Mouse (Mus musculus): Measurements from ENCODE around the gene Dennd2c. TPM values are rescaled to one million over a fixed set of nuclear protein-coding genes. Genes with fewer than 3 reads are reported as not detected.
A peak's percentile ranks its signal among the peaks of the same experiment; 100 is the strongest.
"Not testable (repeated sequence)": the region's sequence is repeated elsewhere in the genome, so short reads cannot be mapped to it uniquely, and the experiment has no call there.

Gene Dennd2c
- total and polyA plus RNA-seq, 2 experiments: 0.09 to 0.55 TPM

DNA sequence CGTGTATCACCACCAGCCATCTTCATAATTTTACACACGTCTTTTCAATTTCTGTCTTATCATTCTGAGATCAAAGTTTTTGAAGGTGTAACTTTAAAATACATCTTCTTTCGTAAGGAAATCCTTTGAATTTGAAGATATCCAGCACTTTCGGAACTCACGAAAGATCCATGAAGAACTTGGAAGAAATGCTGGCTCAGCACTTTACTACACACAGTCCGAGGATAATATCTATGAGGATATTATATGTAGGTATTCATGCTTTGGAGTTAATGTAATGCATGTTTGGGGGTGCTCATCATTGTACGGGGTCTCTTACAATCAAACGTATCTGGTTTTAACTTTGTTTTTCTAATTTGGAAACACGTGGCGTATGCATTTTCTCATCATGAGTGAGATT is 30.7 kb downstream of the Dennd2c start:
- no peak for TF ChIP-seq POLR2A (IDR thresholded peaks at IDR 0.05; ENCODE audit: extremely low read depth, insufficient read depth, low read length)
- no peak for TF ChIP-seq CTCF (IDR thresholded peaks at IDR 0.05; ENCODE audit: low read depth, low read length)
- Histone ChIP-seq H3K4me3 (ENCODE audit: insufficient read depth, low read depth, low read length) (no peak overlapping the region), H3K27me3 (ENCODE audit: control insufficient read depth, insufficient read depth, low read length) (no peaks in the 10 kb centered on the region), H3K4me1 (ENCODE audit: control insufficient read depth, insufficient read depth, low read length) (no peaks in the 10 kb centered on the region; the same call in 1 of the 2 replicates), H3K36me3 (ENCODE audit: control insufficient read depth, insufficient read depth, low read length) (no peaks in the 10 kb centered on the region), H3K27ac (replicated peaks; ENCODE audit: insufficient read depth, low read depth, low read length) (no peak overlapping the region), H3K9ac (ENCODE audit: low read depth, low read length) (no peak overlapping the region), H3K79me2 (ENCODE audit: control insufficient read depth, insufficient read depth, low read length) (no peaks in the 10 kb centered on the region)
- whole genome bisulfite sequencing: 95% methylated on average over 10 of the region's 10 CpGs
- DNase-seq (ENCODE audit: extremely low read depth, low read depth, low spot score): no peak

DNA sequence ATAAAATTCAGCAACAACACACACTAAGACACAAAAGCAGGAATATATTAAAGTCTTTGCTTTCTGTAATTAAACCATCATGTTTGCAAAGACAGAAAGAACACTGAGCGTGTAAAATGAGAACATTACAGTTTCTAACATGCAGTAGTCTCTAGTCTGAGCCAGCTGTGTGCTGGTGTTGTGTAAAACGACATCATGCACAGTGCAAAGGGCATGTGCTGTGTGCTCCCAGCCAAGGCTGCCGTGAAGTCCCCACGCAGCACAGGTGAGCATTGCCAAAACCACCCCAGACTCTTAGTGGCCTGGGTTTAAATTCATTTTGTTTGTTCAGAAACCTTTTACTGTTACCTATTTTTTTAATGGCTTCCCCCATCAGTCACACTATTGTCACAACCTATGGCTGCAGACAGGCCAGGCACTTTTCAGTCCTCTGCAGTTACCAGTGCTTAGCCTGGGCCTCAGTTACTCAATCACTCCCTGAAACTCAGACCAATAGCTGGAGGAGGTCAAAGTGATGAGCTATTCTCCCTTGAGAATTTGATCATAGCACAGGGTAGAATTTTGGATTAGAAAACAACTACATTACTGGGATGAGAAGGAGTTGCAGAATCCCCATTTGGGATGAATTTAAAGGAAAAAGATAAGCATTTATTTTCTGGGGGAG is 34.1 kb downstream of the Dennd2c start:
- H3K27ac ChIP-seq (replicated peaks; ENCODE audit: insufficient read depth, low read depth, low read length): no peak overlapping the region
- no peak overlapping the region for H3K9ac ChIP-seq (ENCODE audit: low read depth, low read length)
- 18% methylated on average over 4 of the region's 4 CpGs for WGBS
- no peaks in the 10 kb centered on the region for H3K27me3 ChIP-seq (ENCODE audit: control insufficient read depth, insufficient read depth, low read length)
- H3K4me3 ChIP-seq (ENCODE audit: insufficient read depth, low read depth, low read length): no peak overlapping the region
- DNase-seq (ENCODE audit: extremely low read depth, low read depth, low spot score): peak; percentile 75
- no peaks in the 10 kb centered on the region for H3K79me2 ChIP-seq (ENCODE audit: control insufficient read depth, insufficient read depth, low read length)
- H3K4me1 ChIP-seq (ENCODE audit: control insufficient read depth, insufficient read depth, low read length): no peaks in the 10 kb centered on the region
- TF ChIP-seq CTCF (IDR thresholded peaks at IDR 0.05; ENCODE audit: low read depth, low read length): no peak
- no peak for TF ChIP-seq POLR2A (IDR thresholded peaks at IDR 0.05; ENCODE audit: extremely low read depth, insufficient read depth, low read length)
- H3K36me3 ChIP-seq (ENCODE audit: control insufficient read depth, insufficient read depth, low read length): no peaks in the 10 kb centered on the region

DNA sequence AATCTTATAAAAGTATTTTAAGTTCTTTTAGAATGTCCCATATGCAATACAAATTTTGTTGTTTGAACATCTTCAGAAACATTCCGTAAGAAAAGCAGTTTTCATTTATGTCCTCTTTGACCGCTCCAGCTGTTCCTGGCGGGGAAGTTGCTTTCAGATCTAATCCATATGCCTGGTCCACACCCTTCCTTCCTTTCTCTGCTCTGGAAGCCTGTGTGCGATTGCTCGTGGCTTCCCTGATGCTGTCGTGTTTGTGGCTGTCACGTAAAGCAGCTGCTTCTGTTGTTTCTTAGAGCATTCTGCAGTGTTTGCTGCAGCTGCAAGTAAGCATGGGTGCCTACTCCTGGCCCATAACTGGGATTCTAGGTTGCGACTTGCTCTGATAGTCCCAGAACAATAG is 36.6 kb downstream of the Dennd2c start:
- DNase-seq (ENCODE audit: extremely low read depth, low read depth, low spot score): no peak
- H3K36me3 ChIP-seq (ENCODE audit: control insufficient read depth, insufficient read depth, low read length): no peaks in the 10 kb centered on the region
- H3K27me3 ChIP-seq (ENCODE audit: control insufficient read depth, insufficient read depth, low read length): no peaks in the 10 kb centered on the region
- no peaks in the 10 kb centered on the region for H3K79me2 ChIP-seq (ENCODE audit: control insufficient read depth, insufficient read depth, low read length)
- WGBS: 80% methylated on average over 8 of the region's 8 CpGs
- H3K4me3 ChIP-seq (ENCODE audit: insufficient read depth, low read depth, low read length): no peak overlapping the region
- H3K9ac ChIP-seq (ENCODE audit: low read depth, low read length): no peak overlapping the region
- no peaks in the 10 kb centered on the region for H3K4me1 ChIP-seq (ENCODE audit: control insufficient read depth, insufficient read depth, low read length)
- TF ChIP-seq CTCF (IDR thresholded peaks at IDR 0.05; ENCODE audit: low read depth, low read length): no peak
- TF ChIP-seq POLR2A (IDR thresholded peaks at IDR 0.05; ENCODE audit: extremely low read depth, insufficient read depth, low read length): no peak
- peak overlapping the region; percentile 38 for H3K27ac ChIP-seq (replicated peaks; ENCODE audit: insufficient read depth, low read depth, low read length)

DNA sequence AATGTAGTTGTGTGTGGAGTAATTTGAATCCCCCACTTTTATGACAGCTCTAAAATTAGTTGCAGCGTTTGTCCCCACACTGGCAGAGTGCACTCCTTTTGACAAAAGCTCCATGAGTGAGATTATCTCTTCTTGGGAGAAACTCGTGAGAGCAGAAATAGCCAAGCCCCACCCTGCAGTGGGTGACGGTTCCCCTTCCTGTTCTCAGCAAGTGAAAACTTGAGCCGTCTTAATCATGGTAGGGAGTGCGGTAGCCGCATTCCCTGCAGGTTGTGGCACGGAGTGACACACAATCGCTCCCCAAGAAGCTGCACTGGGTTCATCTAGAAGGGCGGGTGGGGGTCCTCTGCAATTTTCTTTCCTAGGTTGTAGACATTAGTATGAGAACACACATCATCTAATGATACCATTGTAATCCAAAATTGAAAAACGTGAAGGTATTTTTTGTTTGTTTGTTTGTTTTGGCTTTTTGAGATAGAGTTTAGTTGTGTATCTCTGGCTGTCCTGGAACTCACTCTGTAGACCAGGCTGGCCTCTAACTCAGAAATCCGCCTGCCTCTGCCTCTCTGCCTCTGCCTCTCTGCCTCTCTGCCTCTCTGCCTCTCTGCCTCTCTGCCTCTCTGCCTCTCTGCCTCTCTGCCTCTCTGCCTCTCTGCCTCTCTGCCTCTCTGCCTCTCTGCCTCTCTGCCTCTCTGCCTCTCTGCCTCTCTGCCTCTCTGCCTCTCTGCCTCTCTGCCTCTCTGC is 37.9 kb downstream of the Dennd2c start:
- H3K4me3 ChIP-seq (ENCODE audit: insufficient read depth, low read depth, low read length); H3K9ac ChIP-seq (ENCODE audit: low read depth, low read length): not testable (repeated sequence)
- WGBS: 70% methylated on average over 11 of the region's 11 CpGs

DNA sequence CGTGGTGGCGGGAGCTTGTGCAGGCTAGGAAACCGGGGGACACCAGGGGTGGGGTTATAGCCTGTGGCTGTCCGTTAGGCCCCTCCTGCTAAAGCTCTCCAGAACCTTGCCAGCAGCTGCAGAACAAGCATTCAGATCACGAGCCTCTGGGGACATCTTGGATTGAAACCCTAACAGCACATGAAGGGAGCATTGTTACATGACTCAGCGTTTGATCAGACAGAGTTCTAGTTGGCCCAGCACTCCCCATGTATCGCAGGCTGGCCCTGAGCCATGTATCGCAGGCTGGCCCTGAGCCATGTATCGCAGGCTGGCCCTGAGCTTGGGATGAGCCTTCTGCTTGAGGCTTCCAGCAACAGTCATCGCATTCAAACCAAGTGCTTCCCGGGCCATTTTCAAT is 38.9 kb downstream of the Dennd2c start:
- H3K36me3 ChIP-seq (ENCODE audit: control insufficient read depth, insufficient read depth, low read length): no peaks in the 10 kb centered on the region
- no peaks in the 10 kb centered on the region for H3K79me2 ChIP-seq (ENCODE audit: control insufficient read depth, insufficient read depth, low read length)
- peak; percentile 21 for DNase-seq (ENCODE audit: extremely low read depth, low read depth, low spot score)
- WGBS: 74% methylated on average over 11 of the region's 11 CpGs
- H3K9ac ChIP-seq (ENCODE audit: low read depth, low read length): no peak overlapping the region
- H3K27ac ChIP-seq (replicated peaks; ENCODE audit: insufficient read depth, low read depth, low read length): no peak overlapping the region
- no peaks in the 10 kb centered on the region for H3K4me1 ChIP-seq (ENCODE audit: control insufficient read depth, insufficient read depth, low read length)
- H3K27me3 ChIP-seq (ENCODE audit: control insufficient read depth, insufficient read depth, low read length): no peaks in the 10 kb centered on the region
- TF ChIP-seq CTCF (IDR thresholded peaks at IDR 0.05; ENCODE audit: low read depth, low read length) (no peak), POLR2A (IDR thresholded peaks at IDR 0.05; ENCODE audit: extremely low read depth, insufficient read depth, low read length) (no peak)
- no peak overlapping the region for H3K4me3 ChIP-seq (ENCODE audit: insufficient read depth, low read depth, low read length)

More for the DNA sequence above, 37.9 kb downstream of the Dennd2c start:
- H3K79me2 ChIP-seq (ENCODE audit: control insufficient read depth, insufficient read depth, low read length); H3K27me3 ChIP-seq (ENCODE audit: control insufficient read depth, insufficient read depth, low read length); DNase-seq (ENCODE audit: extremely low read depth, low read depth, low spot score); H3K36me3 ChIP-seq (ENCODE audit: control insufficient read depth, insufficient read depth, low read length); H3K4me1 ChIP-seq (ENCODE audit: control insufficient read depth, insufficient read depth, low read length): not testable (repeated sequence)
- H3K27ac ChIP-seq (replicated peaks; ENCODE audit: insufficient read depth, low read depth, low read length): peak overlapping the region; percentile 37; the same call in 1 of the 2 replicates

DNA sequence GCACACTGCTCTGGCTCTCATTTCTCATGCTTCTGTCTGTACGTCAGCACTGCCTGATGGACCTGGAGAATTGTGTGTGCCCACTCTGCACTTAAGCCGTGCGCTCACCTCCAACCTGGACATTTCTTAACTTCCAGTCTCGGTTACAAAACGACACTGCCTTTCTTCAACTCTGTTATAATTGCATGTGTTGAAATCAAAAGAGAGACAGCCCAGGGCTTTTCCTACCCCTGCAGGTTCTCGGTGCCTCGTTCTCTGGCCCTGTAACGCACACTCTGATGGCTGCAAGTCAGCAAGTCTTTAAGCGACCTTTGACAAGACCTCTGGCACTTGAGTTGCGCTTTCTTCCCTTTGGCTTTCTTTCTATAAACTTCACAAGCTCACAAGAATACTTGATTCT is 40.0 kb downstream of the Dennd2c start:
- no peak for DNase-seq (ENCODE audit: extremely low read depth, low read depth, low spot score)
- no peak for TF ChIP-seq CTCF (IDR thresholded peaks at IDR 0.05; ENCODE audit: low read depth, low read length)
- no peak for TF ChIP-seq POLR2A (IDR thresholded peaks at IDR 0.05; ENCODE audit: extremely low read depth, insufficient read depth, low read length)
- H3K36me3 ChIP-seq (ENCODE audit: control insufficient read depth, insufficient read depth, low read length): no peaks in the 10 kb centered on the region
- no peaks in the 10 kb centered on the region for H3K27me3 ChIP-seq (ENCODE audit: control insufficient read depth, insufficient read depth, low read length)
- H3K9ac ChIP-seq (ENCODE audit: low read depth, low read length): no peak overlapping the region
- no peak overlapping the region for H3K27ac ChIP-seq (replicated peaks; ENCODE audit: insufficient read depth, low read depth, low read length)
- 90% methylated on average over 10 of the region's 10 CpGs for WGBS
- H3K79me2 ChIP-seq (ENCODE audit: control insufficient read depth, insufficient read depth, low read length): no peaks in the 10 kb centered on the region
- no peaks in the 10 kb centered on the region for H3K4me1 ChIP-seq (ENCODE audit: control insufficient read depth, insufficient read depth, low read length)
- H3K4me3 ChIP-seq (ENCODE audit: insufficient read depth, low read depth, low read length): no peak overlapping the region

Data from liver, adult 2 months (tissue).